Mouse (Mus musculus): Measurements from ENCODE around the gene Itgb5. TPM values are rescaled to one million over a fixed set of nuclear protein-coding genes. Genes with fewer than 3 reads are reported as not detected.

Gene Itgb5
- total RNA-seq, 2 experiments from 2014 or later = 0.47 TPM; not detected in 1

DNA sequence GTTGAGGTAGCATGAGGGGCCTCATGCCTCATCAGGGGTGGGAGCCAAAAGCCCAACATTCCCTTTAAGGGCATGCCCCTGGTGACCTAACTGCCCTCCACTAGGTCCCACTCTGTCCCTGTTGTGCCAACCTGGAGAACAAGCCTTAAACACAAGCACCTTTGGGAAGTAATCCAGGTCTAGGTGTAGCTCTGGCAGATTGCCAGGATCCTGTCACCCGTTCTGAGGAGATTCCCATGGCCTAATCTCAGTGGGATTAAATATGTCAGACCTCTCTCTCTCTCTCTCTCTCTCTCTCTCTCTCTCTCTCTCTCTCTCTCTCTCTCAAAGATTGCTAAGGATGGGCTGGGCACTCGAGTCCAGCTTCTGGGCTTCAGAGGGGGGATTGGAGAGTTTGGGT, 102.2 kb downstream of the Itgb5 start:
- no peak for ATAC-seq (replicated peaks; ENCODE audit: low FRiP score, low TSS enrichment, poor library complexity, severe bottlenecking)

DNA sequence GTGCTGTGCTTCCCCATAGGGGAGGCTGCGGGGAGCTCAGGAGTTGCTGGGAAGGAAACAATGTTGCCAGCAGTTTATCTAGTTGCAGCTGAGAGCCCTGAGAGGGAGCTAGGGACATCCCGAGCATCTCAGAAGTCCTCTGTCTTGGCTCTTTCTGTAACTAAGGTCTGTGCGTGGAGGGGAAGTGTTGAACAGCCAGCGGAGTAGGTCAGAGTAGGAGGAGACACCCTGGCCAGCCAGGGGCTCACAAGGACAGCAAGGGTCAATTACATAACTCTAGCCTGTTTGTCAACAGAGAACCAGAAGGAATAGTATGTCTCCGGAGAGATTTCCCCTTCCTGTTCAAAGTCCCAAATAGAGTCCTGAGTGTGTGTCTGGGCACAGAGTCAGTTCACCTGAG, 102.7 kb downstream of the Itgb5 start:
- no peak for ATAC-seq (replicated peaks; ENCODE audit: low FRiP score, low TSS enrichment, poor library complexity, severe bottlenecking)

DNA sequence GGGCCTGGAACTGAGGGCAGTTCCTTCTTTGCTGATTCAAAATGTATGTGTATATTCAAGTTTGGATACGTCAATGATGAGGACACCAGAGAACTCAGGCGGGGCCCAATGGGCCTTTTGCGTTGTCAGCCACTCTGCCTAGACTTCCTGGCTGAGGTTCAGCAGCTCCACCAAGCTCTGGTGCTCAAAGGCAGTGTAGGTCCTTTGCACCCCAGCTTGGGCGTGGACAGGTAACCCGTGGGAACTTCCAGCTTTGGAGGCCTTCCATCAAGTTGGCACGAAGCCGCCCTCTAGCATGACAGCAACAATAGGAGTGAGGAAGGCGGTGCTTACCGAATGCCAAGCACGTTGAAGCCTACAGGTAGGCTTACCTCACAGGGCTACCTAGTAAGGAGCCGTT, 103.9 kb downstream of the Itgb5 start:
- ATAC-seq (replicated peaks; ENCODE audit: low FRiP score, low TSS enrichment, poor library complexity, severe bottlenecking) = no peak

DNA sequence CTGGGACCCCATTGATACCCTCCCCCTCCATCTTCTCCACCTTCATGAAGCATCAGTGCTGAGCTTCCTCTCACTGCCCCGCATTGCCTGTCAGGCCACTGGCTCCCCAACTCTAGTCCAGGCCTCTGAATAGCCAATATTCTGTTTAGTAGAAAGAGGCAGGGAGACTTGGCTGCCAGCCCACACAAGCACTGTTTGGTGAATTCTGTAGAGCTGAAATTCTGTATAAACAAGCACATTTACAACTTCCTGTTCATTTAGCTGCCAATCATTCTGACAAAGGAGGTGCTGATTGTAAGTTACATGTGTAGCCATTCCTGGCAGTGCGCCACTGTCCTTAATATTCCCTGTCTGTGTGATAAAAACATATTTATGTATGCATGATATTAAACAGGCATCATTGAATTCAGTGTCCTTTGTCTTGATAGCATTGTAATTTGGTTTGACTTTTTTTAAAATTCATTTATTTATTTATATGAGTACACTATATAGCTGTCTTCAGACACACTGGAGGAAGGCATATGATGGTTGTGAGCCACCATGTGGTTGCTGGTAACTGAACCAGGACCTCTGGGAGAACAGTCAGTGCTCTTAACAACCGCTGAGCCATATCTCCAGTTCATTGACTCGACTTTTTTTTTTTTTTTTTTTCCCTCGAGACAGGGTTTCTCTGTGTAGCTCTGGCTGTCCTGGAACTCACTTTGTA, 105.4 kb downstream of the Itgb5 start:
- ATAC-seq (replicated peaks; ENCODE audit: low FRiP score, low TSS enrichment, poor library complexity, severe bottlenecking) = no peak

DNA sequence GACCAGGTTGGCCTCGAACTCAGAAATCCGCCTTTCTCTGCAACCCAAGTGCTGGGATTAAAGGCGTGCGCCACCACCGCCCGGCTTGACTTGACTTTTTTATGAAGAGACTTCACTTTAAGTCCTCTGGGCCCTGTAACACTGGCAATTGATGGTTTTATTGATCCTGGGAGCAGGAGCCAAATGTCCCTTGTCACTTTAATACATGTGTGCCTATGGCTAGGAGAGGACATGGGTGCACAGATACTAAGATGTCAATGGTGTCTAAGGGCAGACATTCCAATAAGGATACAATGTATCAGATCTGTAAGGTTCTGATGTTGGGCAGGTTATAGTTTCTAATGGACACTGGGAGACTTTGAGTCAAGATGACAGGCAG, 105.9 kb downstream of the Itgb5 start:
- no peak for ATAC-seq (replicated peaks; ENCODE audit: low FRiP score, low TSS enrichment, poor library complexity, severe bottlenecking)

DNA sequence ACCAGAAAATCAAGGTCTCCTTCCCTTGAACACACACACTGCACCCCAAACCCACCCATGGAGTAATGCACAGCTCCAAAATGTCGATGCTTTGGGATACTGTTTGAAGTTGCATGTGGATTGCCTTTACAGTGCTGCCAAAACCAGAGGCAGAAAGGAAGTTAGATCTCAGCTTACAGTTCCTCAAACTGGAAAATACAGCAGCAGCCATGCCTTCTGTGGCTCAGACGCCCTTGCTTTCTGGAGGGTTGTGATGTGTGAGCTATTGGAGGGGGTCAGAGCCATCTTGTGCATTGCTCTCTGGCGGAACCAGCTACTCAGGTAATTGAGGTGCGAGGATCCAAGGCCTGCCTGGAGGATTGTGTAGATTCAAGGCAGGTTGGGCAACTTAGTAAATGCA, 107.4 kb downstream of the Itgb5 start:
- ATAC-seq (replicated peaks; ENCODE audit: low FRiP score, low TSS enrichment, poor library complexity, severe bottlenecking) = no peak

DNA sequence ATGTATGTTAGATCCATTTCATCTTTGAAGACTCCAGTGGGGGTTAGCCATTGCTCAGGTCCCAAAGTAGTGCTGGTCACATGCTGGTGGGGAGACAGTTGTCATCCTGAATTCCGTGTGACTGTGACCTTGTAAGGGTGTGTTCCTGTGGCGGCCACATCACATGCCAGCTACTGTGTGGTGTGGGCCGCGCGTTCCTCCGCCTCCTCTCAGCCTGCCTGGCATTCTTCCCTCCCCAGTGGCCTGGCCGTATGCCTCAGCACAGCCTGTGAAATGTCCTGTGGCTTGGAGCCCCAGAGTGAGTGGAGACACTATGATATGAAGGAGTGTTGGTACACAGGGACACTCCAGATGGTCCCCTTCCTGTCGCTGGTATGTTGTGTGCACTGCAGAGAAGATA, 108.1 kb downstream of the Itgb5 start:
- ATAC-seq (replicated peaks; ENCODE audit: low FRiP score, low TSS enrichment, poor library complexity, severe bottlenecking) = peak; percentile 62

DNA sequence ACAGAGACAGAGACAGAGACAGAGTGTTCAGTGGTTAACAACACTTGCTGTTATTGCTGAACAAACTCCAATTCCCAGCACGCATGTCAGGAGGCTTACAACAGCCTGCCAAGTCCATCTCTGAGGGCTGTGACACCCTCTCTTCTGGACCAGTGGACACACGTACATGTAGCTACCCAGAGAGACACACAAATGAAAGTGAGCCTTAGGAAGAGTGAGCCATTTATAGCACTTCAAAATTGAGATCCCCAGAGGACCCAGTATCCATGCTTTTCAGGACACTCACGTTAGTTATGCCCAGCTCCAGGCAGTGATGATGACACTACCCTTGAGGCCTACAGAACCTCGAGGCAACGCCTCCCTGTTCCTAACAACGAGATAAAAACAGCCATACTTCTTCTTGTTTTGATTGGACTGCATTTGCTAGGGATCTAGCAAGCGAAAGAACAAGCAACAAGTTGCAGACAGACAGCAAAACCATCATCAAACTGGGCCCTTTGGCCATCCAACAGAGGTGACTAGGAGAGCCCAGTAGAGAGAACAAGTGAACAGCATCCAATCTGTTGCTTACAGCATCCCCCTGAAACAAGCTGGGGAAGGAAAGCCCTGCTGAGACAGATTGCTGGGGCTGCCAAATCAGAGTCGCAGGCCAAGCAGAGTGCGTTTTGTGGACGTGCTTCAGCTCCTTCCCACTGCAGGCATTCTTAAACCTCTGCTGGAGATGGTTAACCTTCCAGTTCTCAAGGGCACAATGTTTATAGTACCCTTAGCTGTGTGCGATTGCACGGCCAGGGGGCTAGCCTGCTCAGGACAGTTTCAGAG, 109.1 kb downstream of the Itgb5 start:
- ATAC-seq (replicated peaks; ENCODE audit: low FRiP score, low TSS enrichment, poor library complexity, severe bottlenecking) = no peak

DNA sequence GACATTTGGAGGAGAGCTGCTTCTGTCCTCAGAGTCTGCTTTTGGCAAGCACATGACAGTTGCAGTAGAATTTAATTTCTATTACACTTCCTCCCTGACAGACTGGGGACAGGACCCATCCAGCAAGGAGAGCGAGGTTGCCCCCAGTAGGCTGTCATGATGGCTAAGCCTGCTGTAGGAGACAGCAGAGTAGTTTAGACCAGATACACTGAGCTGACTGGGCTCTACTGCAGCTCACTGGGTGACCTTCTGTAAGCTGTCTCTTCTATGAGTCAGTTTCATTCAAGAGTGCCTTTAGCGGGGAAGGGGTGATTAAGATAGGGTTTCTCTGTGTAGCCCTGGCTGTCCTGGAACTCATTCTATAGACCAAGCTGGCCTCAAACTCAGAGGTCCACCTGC, 109.7 kb downstream of the Itgb5 start:
- ATAC-seq (replicated peaks; ENCODE audit: low FRiP score, low TSS enrichment, poor library complexity, severe bottlenecking) = no peak

DNA sequence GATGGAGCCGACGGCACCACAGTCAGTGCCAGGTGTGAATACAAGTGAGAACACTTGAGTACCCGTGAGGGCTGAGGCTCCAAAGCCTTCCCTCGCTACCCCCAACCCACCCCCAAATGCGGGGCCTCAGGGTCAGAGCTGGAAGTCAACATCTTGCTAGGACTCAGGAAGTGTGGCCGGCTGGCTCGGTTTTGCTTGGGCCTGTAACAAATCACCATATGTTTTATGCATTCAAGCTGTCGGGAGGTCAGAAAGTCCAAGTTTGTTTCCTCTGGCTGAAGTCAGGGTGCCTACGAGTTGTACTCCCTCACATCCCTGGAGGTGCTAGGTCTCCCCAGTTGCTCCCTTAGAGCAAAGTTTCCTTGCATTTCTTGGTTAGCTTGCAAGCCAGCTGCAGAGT, 110.2 kb downstream of the Itgb5 start:
- no peak for ATAC-seq (replicated peaks; ENCODE audit: low FRiP score, low TSS enrichment, poor library complexity, severe bottlenecking)

DNA sequence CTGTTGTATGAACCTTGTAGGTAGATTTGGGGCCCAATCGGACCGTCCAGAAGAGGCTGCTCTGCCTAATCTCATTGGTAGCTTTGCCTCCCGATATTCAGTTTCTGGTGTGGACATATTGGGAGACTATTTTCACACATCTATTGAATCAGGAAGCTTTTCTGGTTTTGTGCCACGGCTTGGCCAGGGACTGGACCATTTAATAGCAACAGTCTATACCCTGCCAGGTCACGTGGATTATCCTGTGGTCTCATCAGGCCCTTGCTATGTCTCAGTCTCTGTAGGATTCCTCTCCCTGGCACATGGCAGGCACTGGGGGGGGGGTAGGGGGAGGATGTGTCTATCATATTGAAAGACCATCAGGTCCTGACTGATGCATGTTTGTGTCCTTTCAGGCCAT, 110.6 kb downstream of the Itgb5 start:
- ATAC-seq (replicated peaks; ENCODE audit: low FRiP score, low TSS enrichment, poor library complexity, severe bottlenecking) = no peak

DNA sequence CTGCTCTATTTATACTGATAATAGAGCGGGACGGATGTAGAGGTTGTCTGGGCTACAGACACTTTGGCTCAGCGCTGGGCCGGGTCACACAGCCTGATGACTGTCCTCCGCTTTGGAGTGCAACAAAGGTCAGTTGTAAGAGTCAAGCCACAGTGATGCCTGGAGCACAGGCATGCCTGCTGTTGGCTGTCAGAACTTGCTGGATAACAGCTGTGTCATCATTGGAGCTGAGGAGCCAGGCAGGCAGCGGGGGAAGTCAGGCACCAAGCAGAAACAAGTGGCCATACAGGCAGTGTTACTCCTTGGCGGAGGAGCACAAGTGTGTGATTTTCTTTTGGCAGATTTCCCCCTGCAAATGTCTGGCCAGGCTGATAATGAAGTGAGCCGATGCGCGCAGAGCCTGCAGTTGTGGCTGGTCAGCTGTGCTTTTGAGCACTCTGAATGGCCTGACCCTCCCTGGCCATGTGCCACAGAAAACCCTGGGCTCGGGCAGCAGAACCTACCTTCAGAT, 111.9 kb downstream of the Itgb5 start:
- ATAC-seq (replicated peaks; ENCODE audit: low FRiP score, low TSS enrichment, poor library complexity, severe bottlenecking) = peak; percentile 49; the same call in 1 of the 2 replicates

DNA sequence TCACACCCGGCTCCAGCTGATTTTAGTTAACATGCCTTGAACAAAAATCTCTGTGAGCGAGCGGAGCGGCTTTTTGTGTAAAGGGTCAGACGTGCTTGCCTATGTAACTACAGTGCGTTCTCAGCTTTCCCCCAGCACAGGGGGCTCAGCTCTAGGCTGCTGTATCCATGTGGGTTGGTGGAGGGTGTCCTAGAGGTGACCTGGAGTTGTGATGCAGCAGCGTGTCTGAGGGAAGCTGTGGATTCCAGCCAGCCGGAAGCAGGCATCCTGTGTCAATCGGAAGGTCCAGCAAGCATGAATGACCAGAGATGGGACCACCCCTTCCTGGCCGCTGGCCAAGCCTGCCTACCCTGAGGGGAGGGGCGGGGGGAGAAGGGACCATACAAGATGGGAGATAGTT, 112.9 kb downstream of the Itgb5 start:
- ATAC-seq (replicated peaks; ENCODE audit: low FRiP score, low TSS enrichment, poor library complexity, severe bottlenecking) = no peak

DNA sequence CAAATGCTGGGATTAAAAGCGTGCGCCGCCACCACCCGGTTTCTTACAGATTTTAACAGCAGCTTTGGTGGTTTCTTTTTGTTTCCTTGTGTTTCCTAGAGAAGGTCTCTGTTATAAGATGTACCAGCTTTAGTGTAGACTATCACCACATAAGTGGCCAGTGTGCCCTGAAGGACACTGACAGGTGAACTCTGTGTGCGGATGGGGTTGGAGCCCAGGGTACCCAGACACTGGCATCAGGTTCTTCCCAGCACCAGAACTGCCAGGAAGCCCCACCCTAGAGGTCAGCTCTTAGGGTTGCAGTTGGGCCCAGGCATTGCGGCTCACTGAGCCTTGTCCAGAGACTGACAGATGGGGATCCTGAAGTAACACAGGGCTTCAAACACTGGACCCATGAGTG, 113.9 kb downstream of the Itgb5 start:
- ATAC-seq (replicated peaks; ENCODE audit: low FRiP score, low TSS enrichment, poor library complexity, severe bottlenecking) = no peak

DNA sequence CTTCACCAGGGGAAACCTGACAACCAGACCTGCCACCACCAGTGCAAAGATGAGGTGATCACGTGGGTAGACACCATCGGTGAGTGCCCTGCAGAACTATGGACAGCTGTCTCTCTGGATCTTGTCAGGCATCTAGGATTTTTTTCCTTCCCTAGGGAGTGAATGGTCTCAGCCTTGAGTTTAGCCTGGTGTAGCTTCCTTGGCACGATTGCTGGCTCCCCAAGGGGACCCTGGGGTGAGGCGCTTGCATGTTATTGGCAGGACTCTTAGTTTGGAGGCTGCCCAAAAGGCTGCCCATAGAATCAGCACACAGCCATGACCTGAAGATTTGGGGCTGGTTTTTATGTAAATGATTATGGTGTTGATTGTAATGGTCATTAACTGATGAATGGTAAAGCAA, 114.7 kb downstream of the Itgb5 start:
- ATAC-seq (replicated peaks; ENCODE audit: low FRiP score, low TSS enrichment, poor library complexity, severe bottlenecking) = no peak

DNA sequence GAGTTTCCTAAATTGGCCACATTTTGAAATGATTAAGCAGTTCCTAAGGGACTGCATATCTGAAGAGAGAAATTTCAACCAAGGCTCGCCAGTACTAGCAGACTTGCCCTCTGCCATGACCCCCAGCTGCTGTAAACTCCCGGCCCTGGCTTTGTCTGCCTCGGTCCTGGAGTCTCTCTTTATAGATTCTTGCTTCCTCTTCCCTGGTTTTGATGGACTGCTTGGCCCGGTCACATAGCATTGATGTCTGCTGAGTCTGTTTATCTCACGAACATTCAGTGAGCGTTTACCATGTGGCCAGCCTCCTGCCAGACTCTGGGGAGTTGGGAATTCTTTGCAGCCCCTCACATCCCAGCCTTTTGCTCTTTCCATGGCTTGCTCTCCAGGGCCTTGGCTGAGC, 115.3 kb downstream of the Itgb5 start:
- no peak for ATAC-seq (replicated peaks; ENCODE audit: low FRiP score, low TSS enrichment, poor library complexity, severe bottlenecking)

DNA sequence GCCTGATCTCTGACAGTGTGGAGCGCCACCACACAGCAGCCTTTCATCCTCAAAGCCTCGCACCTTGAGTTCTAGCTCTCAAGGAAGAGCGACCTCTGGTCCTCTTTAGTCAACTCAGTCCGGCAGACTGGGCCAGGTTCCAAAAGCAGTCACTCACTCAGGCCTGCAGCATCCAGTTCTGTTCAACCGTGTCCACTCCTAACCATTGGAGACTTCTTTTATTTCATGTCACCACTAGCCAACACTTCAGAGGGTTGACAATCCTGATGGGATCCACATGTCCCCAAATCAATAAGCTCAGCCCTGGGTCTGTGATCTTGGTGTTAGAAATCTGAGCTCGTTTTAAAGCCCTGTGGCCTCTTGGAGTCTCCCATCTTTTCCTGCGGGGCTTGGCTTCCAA, 116.6 kb downstream of the Itgb5 start:
- no peak for ATAC-seq (replicated peaks; ENCODE audit: low FRiP score, low TSS enrichment, poor library complexity, severe bottlenecking)

DNA sequence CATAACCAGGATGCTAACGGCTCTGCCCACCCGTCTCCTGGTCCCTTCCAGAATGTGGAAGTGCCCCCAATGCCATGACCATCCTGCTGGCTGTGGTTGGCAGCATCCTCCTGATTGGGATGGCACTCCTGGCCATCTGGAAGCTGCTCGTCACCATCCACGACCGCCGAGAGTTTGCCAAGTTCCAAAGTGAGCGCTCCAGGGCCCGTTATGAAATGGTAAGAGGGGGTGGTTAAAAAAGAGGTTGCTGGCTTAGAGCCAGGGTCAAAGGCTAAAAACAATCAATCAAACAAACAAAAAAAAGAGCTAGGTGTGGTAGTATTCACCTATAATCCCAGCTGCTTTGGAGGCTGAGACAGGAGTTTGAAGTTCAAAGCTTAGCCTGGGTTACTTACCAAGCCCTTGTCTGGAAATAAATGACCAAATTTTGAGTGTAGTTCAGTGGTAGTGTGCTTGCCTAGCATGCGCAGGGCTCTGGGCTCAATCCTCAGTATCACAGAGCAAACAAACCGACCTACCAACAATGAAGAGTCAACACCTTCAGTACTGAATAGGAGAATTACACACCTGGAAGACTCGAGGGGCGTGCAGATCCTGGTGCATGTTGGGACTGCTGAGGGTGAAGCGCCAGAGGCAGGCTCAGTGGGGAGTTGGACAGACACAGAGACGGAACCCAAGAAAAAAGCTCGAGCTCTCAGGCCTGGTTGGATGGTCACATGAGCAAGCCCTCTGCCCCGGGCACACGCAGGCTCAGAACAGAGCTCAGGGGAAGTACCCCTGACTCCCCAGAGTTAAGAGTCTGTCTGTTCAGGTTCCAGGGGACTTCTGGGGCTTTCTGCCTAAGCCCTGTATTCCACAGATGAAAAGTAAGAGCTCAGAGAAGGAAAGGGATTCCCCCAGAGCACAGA, 118.5 kb downstream of the Itgb5 start:
- ATAC-seq (replicated peaks; ENCODE audit: low FRiP score, low TSS enrichment, poor library complexity, severe bottlenecking) = no peak

DNA sequence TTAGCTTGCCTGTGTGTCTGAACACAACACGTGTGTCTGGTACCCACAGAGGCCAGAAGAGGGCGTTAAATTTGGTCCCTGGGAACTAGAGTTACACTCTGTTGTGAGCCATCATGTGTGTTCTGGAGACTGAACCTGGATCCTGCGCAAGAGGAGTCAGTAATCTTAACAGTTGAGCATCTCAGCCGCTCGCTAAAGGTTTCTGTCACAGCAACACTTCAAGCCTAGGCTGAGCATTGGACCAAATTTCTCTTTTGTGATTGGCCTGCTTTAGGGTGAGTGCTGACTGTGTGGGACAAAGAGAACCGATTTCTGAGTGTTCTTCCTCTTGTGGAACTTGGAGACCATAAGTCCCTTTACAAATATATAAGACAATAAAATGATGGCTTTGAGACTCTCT, 120.9 kb downstream of the Itgb5 start:
- ATAC-seq (replicated peaks; ENCODE audit: low FRiP score, low TSS enrichment, poor library complexity, severe bottlenecking) = no peak

DNA sequence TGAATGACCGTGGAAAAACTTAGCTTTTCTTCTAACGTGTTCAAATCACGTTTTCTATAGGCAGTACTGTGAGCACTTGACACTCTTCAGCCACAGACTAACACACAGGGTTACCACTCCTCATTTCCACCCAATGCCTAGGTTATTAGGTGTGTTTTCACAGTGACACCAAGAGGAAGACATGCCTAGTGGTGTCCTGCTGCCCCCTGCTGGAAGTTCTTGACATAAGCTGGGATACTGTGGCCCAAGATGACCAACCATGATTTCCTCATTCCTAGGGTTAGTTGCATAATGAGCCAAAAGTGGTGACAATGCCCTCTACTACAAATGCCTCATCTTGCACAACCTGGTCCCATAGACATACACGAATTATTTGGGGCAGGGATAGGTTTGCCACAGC, 121.4 kb downstream of the Itgb5 start:
- peak; percentile 81 for ATAC-seq (replicated peaks; ENCODE audit: low FRiP score, low TSS enrichment, poor library complexity, severe bottlenecking)

Measured in megakaryocyte-erythroid progenitor cell, adult 5-6 weeks (primary cell).